Mouse (Mus musculus) hindbrain, embryonic 15.5 days (tissue): ENCODE data around the gene Dclk3. TPM values are rescaled to one million over a fixed set of nuclear protein-coding genes. Genes with fewer than 3 reads are reported as not detected.
A peak's percentile ranks its signal among the peaks of the same experiment; 100 is the strongest.

ENCODE experiments used
- ATAC-seq: fragments of 200-750 bp; cut with Nextera tagmentation; 2 replicates; pipeline ENCODE4 v1.8.0; 2017; ENCODE audit warnings: low read depth, moderate number of reproducible peaks, moderate TSS enrichment; ENCODE audit not compliant: low FRiP score
- H3K27ac ChIP-seq: fragments of 300-500 bp; sonication (generic); replicated peaks from 2 replicates; pipeline ENCODE4 v1.5.1; 2015; ENCODE audit warnings: mild to moderate bottlenecking, inconsistent platforms
- H3K27me3 ChIP-seq: fragments of 300-500 bp; sonication (generic); 2 replicates; pipeline ENCODE4 v1.6.1; 2015; ENCODE audit warnings: control low read depth, inconsistent platforms
- H3K36me3 ChIP-seq: fragments of 300-500 bp; sonication (generic); 2 replicates; pipeline ENCODE4 v1.6.1; 2015; ENCODE audit warnings: control low read depth, inconsistent platforms
- H3K4me1 ChIP-seq: fragments of 300-500 bp; sonication (generic); replicated peaks from 2 replicates; pipeline ENCODE4 v1.6.1; 2015; ENCODE audit warnings: control low read depth, inconsistent platforms
- H3K4me2 ChIP-seq: fragments of 300-500 bp; sonication (generic); 2 replicates; pipeline ENCODE4 v1.6.1; 2015; ENCODE audit warnings: moderate library complexity, mild to moderate bottlenecking, inconsistent platforms
- H3K4me3 ChIP-seq: fragments of 300-500 bp; sonication (generic); 2 replicates; pipeline ENCODE4 v1.5.1; 2015; ENCODE audit warnings: mild to moderate bottlenecking, inconsistent platforms
- H3K9ac ChIP-seq: fragments of 300-500 bp; sonication (generic); 2 replicates; pipeline ENCODE4 v1.6.1; 2015; ENCODE audit warnings: inconsistent platforms
- H3K9me3 ChIP-seq: fragments of 300-500 bp; sonication (generic); 2 replicates; pipeline ENCODE4 v1.6.1; 2016; ENCODE audit warnings: control low read depth, inconsistent platforms
- WGBS: fragments of 180-500 bp; shearing (Covaris S2); methylation state at CpG from one replicate; pipeline ENCODE4 v1.1.7; 2015; 5-methylcytosine and 5-hydroxymethylcytosine counted together
- polyA plus RNA-seq: library from polyadenylated mRNA; unstranded; fragments of >200 nt; fragmentation: Nextera tagmentation; extraction: Ambion mirVana; gene quantifications from 2 replicates; pipeline ENCODE4 v1.2.1, GENCODE M21; 2015

The Dclk3 gene
- polyA plus RNA-seq, 1 experiment from 2014 or later, result 7.6 TPM

GRCm38 (mm10) chr9:111497074-111497811 lies 58.4 kb downstream of the Dclk3 start:
- Histone ChIP-seq H3K27ac (no peak overlapping the region), H3K9me3 (no peaks in the 10 kb centered on the region), H3K36me3 (no peaks in the 10 kb centered on the region), H3K4me1 (no peaks in the 10 kb centered on the region), H3K4me3 (no peak overlapping the region), H3K4me2 (no peak overlapping the region), H3K27me3 (no peaks in the 10 kb centered on the region), H3K9ac (no peak overlapping the region)
- ATAC-seq, result peak; percentile 81
- WGBS, result 29% methylated on average over 9 of the region's 9 CpGs

- no peak overlapping the region for H3K4me2 ChIP-seq
- H3K4me3 ChIP-seq, result no peak overlapping the region
- no peak overlapping the region for H3K9ac ChIP-seq
- no peaks in the 10 kb centered on the region for H3K9me3 ChIP-seq
- no peak for ATAC-seq
- H3K27me3 ChIP-seq, result no peaks in the 10 kb centered on the region
- no peaks in the 10 kb centered on the region for H3K4me1 ChIP-seq
- no peak overlapping the region for H3K27ac ChIP-seq
- WGBS, result 84% methylated on average over 9 of the region's 9 CpGs
- no peaks in the 10 kb centered on the region for H3K36me3 ChIP-seq
Observed at GRCm38 (mm10) chr9:111500211-111500610, 61.3 kb downstream of the Dclk3 start.

- Histone ChIP-seq H3K27ac (no peak overlapping the region), H3K36me3 (no peaks in the 10 kb centered on the region), H3K9ac (no peak overlapping the region), H3K9me3 (no peaks in the 10 kb centered on the region; the same call in 1 of the 2 replicates), H3K4me2 (no peak overlapping the region), H3K4me3 (no peak overlapping the region), H3K4me1 (no peaks in the 10 kb centered on the region), H3K27me3 (no peaks in the 10 kb centered on the region)
- ATAC-seq, result no peak
- 39% methylated on average over 3 of the region's 3 CpGs for WGBS
Observed at GRCm38 (mm10) chr9:111506075-111506474, 67.2 kb downstream of the Dclk3 start.

- Histone ChIP-seq H3K4me3 (no peak overlapping the region), H3K9ac (no peak overlapping the region), H3K27ac (no peak overlapping the region), H3K4me2 (no peak overlapping the region), H3K27me3 (no peaks in the 10 kb centered on the region), H3K36me3 (no peaks in the 10 kb centered on the region), H3K4me1 (peaks cover 5% of the 10 kb centered on the region; the same call in 1 of the 2 replicates), H3K9me3 (no peaks in the 10 kb centered on the region)
- ATAC-seq, result peak; percentile 69
- WGBS, result 55% methylated on average over 15 of the region's 15 CpGs
Observed at GRCm38 (mm10) chr9:111514586-111515473, 75.9 kb downstream of the Dclk3 start.

GRCm38 (mm10) chr9:111515536-111515935 lies 76.7 kb downstream of the Dclk3 start:
- Histone ChIP-seq H3K9me3 (no peaks in the 10 kb centered on the region), H3K27me3 (no peaks in the 10 kb centered on the region), H3K9ac (no peak overlapping the region), H3K36me3 (no peaks in the 10 kb centered on the region), H3K4me3 (no peak overlapping the region), H3K4me2 (no peak overlapping the region), H3K27ac (no peak overlapping the region), H3K4me1 (peaks cover 5% of the 10 kb centered on the region; the same call in 1 of the 2 replicates)
- WGBS, result 84% methylated on average over 3 of the region's 3 CpGs
- no peak for ATAC-seq

GRCm38 (mm10) chr9:111522226-111522625 lies 83.3 kb downstream of the Dclk3 start:
- Histone ChIP-seq H3K27me3 (no peaks in the 10 kb centered on the region), H3K9me3 (no peaks in the 10 kb centered on the region), H3K27ac (no peak overlapping the region), H3K36me3 (no peaks in the 10 kb centered on the region), H3K4me2 (no peak overlapping the region), H3K4me1 (no peaks in the 10 kb centered on the region), H3K9ac (no peak overlapping the region), H3K4me3 (no peak overlapping the region)
- WGBS, result 96% methylated on average over 7 of the region's 7 CpGs
- ATAC-seq, result no peak

GRCm38 (mm10) chr9:111523111-111523510 lies 84.2 kb downstream of the Dclk3 start:
- ATAC-seq, result no peak
- Histone ChIP-seq H3K4me2 (no peak overlapping the region), H3K9ac (no peak overlapping the region), H3K27ac (no peak overlapping the region), H3K9me3 (no peaks in the 10 kb centered on the region), H3K27me3 (no peaks in the 10 kb centered on the region), H3K4me3 (no peak overlapping the region), H3K36me3 (no peaks in the 10 kb centered on the region), H3K4me1 (no peaks in the 10 kb centered on the region)
- 94% methylated on average over 11 of the region's 11 CpGs for WGBS

GRCm38 (mm10) chr9:111523871-111524270 lies 85.0 kb downstream of the Dclk3 start:
- Histone ChIP-seq H3K4me1 (no peaks in the 10 kb centered on the region), H3K36me3 (no peaks in the 10 kb centered on the region), H3K9ac (no peak overlapping the region), H3K4me2 (no peak overlapping the region), H3K27ac (no peak overlapping the region), H3K4me3 (no peak overlapping the region), H3K9me3 (no peaks in the 10 kb centered on the region), H3K27me3 (no peaks in the 10 kb centered on the region)
- WGBS, result 95% methylated on average over 3 of the region's 3 CpGs
- ATAC-seq, result no peak

- 46% methylated on average over 7 of the region's 7 CpGs for WGBS
- no peak overlapping the region for H3K9ac ChIP-seq
- no peak for ATAC-seq
- H3K27ac ChIP-seq, result no peak overlapping the region
- H3K27me3 ChIP-seq, result no peaks in the 10 kb centered on the region
- no peak overlapping the region for H3K4me2 ChIP-seq
- no peak overlapping the region for H3K4me3 ChIP-seq
- no peaks in the 10 kb centered on the region for H3K9me3 ChIP-seq
- H3K4me1 ChIP-seq, result no peaks in the 10 kb centered on the region
- H3K36me3 ChIP-seq, result no peaks in the 10 kb centered on the region
Observed at GRCm38 (mm10) chr9:111534744-111535423, 96.0 kb downstream of the Dclk3 start.

- H3K27ac ChIP-seq, result no peak overlapping the region
- no peaks in the 10 kb centered on the region for H3K27me3 ChIP-seq
- H3K9me3 ChIP-seq, result no peaks in the 10 kb centered on the region
- WGBS, result 76% methylated on average over 8 of the region's 8 CpGs
- H3K4me3 ChIP-seq, result no peak overlapping the region
- ATAC-seq, result no peak
- H3K4me2 ChIP-seq, result no peak overlapping the region
- H3K9ac ChIP-seq, result no peak overlapping the region
- no peaks in the 10 kb centered on the region for H3K4me1 ChIP-seq
- H3K36me3 ChIP-seq, result no peaks in the 10 kb centered on the region
Observed at GRCm38 (mm10) chr9:111535445-111536064, 96.7 kb downstream of the Dclk3 start.
